Mouse (Mus musculus): ENCODE results near the gene Hist3h2a.
"Not testable (repeated sequence)": the region's sequence is repeated elsewhere in the genome, so short reads cannot be mapped to it uniquely, and the experiment has no call there.

The Hist3h2a gene

GRCm38 (mm10) chr11:58947798-58948528 lies 6.5 kb upstream of the Hist3h2a start:
- peak in 1 of 2 experiments; percentile 69 for DNase-seq (ENCODE audit: low spot score in 2 of 2)

GRCm38 (mm10) chr11:58948542-58949479 lies 5.7 kb upstream of the Hist3h2a start, which contains the start of gene Hist3h2ba:
TSS of gene Hist3h2ba (plus strand) at chr11:58948920.
- DNase-seq (ENCODE audit: low spot score in 2 of 2), result peak; percentile 88 to 94

- DNase-seq (ENCODE audit: low spot score in 2 of 2), result peak in 1 of 2 experiments; percentile 66
Observed at GRCm38 (mm10) chr11:58949480-58950431, 4.7 kb upstream of the Hist3h2a start.

GRCm38 (mm10) chr11:58951210-58951609 lies 3.3 kb upstream of the Hist3h2a start:
- no peak for DNase-seq (ENCODE audit: low spot score in 2 of 2)

GRCm38 (mm10) chr11:58953351-58954169 lies 925 bp upstream of the Hist3h2a start:
- no peak for DNase-seq (ENCODE audit: low spot score in 2 of 2)

GRCm38 (mm10) chr11:58954170-58954419 lies 390 bp upstream of the Hist3h2a start:
- DNase-seq (ENCODE audit: low spot score in 2 of 2), result not testable (repeated sequence)

- DNase-seq (ENCODE audit: low spot score in 2 of 2), result no peak
Observed at GRCm38 (mm10) chr11:58955143-58955867, 820 bp downstream of the Hist3h2a start.

- DNase-seq (ENCODE audit: low spot score in 2 of 2), result no peak
Observed at GRCm38 (mm10) chr11:58955868-58956257, 1.4 kb downstream of the Hist3h2a start.

GRCm38 (mm10) chr11:58957226-58957914 lies 2.9 kb downstream of the Hist3h2a start:
- no peak for DNase-seq (ENCODE audit: low spot score in 2 of 2)

GRCm38 (mm10) chr11:58958536-58958935 lies 4.1 kb downstream of the Hist3h2a start:
- DNase-seq (ENCODE audit: low spot score in 2 of 2), result no peak

GRCm38 (mm10) chr11:58959186-58959825 lies 4.8 kb downstream of the Hist3h2a start:
- DNase-seq (ENCODE audit: low spot score in 2 of 2), result no peak

- peak in 1 of 2 experiments; percentile 81 for DNase-seq (ENCODE audit: low spot score in 2 of 2)
Observed at GRCm38 (mm10) chr11:58959921-58960465, 5.5 kb downstream of the Hist3h2a start.

- no peak for DNase-seq (ENCODE audit: low spot score in 2 of 2)
Observed at GRCm38 (mm10) chr11:58961364-58962177, 7.1 kb downstream of the Hist3h2a start.

- DNase-seq (ENCODE audit: low spot score in 2 of 2), result no peak
Observed at GRCm38 (mm10) chr11:58963543-58963942, 9.1 kb downstream of the Hist3h2a start.

- DNase-seq (ENCODE audit: low spot score in 2 of 2), result no peak
Observed at GRCm38 (mm10) chr11:58964216-58964615, 9.7 kb downstream of the Hist3h2a start.

- no peak for DNase-seq (ENCODE audit: low spot score in 2 of 2)
Observed at GRCm38 (mm10) chr11:58965001-58965760, 10.7 kb downstream of the Hist3h2a start.

- DNase-seq (ENCODE audit: low spot score in 2 of 2), result no peak
Observed at GRCm38 (mm10) chr11:58967346-58967745, 12.9 kb downstream of the Hist3h2a start.
